Mouse (Mus musculus) left cerebral cortex, postnatal 36 days (tissue): ENCODE results near the gene Tuba3a. TPM values are rescaled to one million over a fixed set of nuclear protein-coding genes. Genes with fewer than 3 reads are reported as not detected.

Source experiments
- DNase-seq, 2 experiments: peaks; one replicate each; pipeline ENCODE4 v3.0.0; 2021 to 2022; ENCODE audit warnings: low spot score in 2 of 2, mixed read lengths in 1 of 2
- intact Hi-C: fragments of 180-260 bp; cut with DNase I; formaldehyde crosslinking; loops from one replicate; pipeline ENCODE4 v1.15.1; 2025
- total RNA-seq, 2 experiments: library from RNA; stranded (reverse); gene quantifications; 2 replicates each; pipeline ENCODE4 v1.2.3; 2021

Gene Tuba3a
- not detected for total RNA-seq

GRCm38 (mm10) chr6:125285890-125286289 is at the start of gene Tuba3a:
Gene Tuba3a, minus strand, starts transcription at chr6:125286042.
- no peak for DNase-seq
- intact Hi-C loops: loop anchor here (5.0 kb wide), 1 partner anchor 76 kb away; no protein-coding TSS in a partner anchor

DNA sequence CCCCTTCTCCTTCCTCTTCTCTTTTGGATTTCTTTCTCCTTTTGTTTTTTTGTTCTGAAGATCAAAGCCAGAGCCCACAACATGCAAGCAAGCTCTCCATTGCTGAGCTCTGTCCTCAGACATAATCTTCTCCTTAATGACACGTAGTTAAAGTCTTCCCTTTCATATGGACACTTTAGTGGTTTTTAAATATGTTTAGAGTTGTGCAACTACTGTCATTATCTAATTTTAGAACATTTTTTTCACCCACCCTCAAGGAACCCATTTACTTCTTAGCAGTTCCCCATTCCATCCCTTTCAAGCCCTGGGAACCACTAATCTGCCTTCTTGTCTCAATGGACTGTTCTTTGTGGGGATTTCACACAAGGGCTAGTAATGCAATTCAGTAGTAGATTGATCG is 48.5 kb upstream of the Tuba3a start:
- no peak for DNase-seq
- intact Hi-C loops: no loop called here

DNA sequence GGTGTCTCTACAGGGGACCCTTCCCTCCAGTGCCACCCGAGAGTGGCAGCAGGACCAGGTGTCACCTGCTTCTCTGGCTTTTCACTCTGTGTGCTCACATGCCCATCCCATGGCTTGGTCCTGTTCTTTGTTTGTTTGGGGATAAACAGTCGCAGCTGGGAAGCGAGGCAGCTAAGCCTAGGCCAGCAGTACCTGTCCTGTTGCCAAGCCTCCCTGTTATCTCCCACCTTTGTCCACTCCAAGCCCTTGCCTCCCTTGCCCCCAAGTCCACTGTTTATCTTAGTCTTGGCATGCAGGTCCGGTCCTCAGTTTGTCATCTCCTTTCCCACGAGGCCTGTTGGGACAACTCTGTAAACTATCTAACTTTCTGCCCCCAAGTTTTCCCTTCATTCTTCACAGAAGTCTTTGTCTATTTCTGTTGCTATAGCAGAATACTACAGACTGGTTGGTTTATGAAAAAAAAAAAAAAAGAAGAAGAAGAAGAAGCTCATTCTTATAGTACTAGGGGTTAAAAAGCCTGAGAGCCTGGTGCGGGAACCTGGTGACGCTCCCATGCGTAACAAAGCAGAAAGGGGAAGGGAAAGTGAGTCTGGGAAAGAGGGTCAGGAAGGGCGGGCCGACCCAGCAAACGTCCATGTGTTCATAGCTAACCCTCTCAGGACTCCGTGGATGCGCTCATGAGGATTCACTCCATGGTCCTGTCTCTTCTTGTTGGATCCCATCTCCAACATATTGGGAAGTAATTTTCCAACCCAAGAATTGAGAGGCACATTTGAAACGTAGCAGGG is 47.5 kb upstream of the Tuba3a start:
- DNase-seq: no peak
- intact Hi-C loops: no loop called here

DNA sequence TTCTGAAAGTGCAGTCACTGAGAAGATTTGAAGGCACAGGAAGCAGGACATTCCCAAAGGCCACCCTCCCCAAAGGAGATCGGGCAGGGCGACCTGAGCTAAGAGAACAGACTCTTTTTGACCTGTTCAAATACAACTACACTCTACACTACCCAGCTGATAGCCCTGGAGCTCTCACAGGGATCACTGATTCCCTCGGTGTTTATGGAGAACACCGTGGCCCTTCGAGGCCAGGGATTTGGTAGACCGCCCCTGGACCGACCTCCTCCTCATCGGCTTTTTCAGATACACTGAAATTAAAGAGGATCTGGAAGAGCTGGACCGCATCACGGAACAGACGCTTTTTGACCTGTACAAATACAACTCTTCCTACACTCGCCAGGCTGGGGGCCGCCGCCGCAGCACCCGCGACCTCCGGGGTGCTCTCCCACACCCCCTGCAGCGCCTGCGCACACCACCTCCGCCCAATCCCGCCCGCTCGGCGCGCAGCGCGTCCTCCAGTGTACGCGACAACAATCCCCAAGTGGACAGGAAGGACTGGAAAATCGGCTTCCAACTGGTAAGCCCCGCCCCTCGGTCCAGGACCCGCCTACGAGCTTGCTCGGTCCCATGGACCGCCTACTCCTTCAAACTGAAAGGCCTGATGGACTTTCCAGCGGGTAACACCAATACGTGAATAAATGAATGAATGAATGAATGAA is 44.9 kb upstream of the Tuba3a start:
- peak; percentile 60 to 65 for DNase-seq
- intact Hi-C loops: no loop called here

DNA sequence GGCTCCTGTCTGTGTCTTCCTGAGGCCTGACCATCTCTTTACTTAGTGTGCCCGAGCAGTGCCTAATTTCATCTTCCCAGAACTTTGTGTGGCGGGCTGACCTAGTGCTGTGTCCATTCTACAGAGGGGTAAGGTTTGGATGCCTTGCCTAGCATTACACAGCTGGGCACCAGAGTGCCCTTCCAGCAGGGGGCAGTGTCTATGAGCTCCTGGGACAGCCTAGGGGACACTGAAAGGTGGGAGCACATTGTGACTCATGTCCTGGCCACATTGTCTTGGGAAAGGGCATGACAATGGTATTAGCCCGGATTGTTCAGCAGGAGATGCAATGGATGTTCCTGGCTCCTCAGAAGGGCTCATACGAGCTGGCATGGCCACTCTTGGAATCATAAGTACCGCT is 42.4 kb upstream of the Tuba3a start:
- DNase-seq: no peak
- intact Hi-C loops: no loop called here

DNA sequence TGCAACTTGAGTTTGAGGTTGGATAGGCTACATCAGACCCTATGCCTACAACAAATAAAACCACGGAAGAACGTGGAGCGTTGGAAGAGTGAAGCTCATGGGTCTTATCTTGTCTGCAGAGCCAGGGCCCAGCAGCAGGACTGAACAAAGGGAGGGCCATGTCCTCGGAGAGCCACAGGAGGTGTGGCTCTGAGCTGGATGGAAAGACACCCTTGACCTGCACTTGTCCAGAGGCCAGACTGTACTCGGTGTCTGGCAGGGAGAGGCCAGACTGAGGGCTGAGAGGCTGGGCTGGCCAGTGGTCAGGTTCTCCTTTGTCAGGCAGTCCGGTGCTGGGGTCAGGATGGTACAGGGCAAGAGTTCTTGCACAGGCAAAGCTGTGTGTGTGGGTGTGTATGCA is 39.5 kb upstream of the Tuba3a start:
- intact Hi-C loops: no loop called here
- no peak for DNase-seq

DNA sequence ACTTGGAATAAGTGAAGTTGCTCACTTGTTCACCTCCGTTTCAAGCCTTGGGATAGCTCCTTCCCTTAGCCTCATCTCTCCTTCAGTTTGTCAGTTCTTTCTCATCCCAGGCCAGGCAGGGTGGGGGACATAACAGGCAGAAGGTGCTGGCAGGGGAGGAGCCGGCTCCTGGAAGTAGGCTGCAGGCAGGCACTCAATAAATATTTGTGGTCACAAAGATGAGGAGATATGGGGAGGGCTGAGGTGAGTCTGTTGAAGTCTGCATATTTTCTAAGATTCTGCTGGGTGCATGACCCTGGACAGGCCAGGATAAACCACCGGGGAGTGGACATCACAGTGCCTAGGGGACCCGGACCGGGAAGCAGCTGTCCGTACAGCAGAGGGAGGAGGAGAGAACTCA is 37.7 kb upstream of the Tuba3a start:
- DNase-seq: no peak
- intact Hi-C loops: no loop called here

GRCm38 (mm10) chr6:125322794-125323193 is 37.0 kb upstream of the Tuba3a start:
- no peak for DNase-seq
- intact Hi-C loops: no loop called here

GRCm38 (mm10) chr6:125321114-125321855 is 35.4 kb upstream of the Tuba3a start:
- intact Hi-C loops: no loop called here
- no peak for DNase-seq

DNA sequence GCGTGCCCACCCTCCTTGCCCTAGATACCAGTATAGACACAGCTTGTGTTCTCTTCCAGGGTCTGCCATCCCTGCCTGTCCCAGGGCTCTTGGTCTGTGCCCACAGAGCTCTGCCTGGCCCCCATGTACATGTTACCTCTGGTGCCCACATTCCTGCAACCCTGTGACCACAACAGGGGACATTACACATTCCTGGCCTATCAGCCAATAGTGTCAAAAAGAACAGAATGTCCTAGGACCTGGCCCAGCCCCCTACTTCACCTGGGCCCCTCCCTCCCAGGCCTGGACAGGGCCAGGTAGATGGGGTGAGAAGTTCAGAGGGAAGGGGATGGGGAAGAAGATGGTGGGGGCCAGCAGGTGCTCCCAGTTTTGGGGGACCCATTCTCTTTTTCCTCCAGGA is 34.5 kb upstream of the Tuba3a start, which contains the start of gene Scnn1a:
TSS of gene Scnn1a (plus strand) at position 337 of the 400 bp plus-strand sequence.
- intact Hi-C loops: no loop called here
- DNase-seq: no peak

DNA sequence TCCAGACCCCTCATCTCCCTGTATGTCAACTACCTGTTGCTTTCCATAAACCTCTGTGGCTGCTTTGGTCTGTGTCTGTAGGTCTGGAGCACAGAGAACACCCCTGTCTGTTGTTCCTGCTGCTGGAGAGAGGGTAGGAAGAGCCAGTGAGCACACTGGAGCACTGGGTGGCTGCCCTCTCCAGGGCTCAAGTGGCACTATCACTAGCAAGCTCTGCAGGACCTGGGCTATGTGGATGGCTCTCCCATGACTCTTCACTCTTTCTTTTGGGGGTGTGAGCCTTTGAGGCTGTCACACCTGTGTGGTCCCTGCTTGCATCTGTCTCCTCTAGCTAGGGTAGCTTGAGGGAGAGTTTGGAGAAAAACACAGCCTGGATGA is 34.1 kb upstream of the Tuba3a start:
- intact Hi-C loops: no loop called here
- no peak for DNase-seq

DNA sequence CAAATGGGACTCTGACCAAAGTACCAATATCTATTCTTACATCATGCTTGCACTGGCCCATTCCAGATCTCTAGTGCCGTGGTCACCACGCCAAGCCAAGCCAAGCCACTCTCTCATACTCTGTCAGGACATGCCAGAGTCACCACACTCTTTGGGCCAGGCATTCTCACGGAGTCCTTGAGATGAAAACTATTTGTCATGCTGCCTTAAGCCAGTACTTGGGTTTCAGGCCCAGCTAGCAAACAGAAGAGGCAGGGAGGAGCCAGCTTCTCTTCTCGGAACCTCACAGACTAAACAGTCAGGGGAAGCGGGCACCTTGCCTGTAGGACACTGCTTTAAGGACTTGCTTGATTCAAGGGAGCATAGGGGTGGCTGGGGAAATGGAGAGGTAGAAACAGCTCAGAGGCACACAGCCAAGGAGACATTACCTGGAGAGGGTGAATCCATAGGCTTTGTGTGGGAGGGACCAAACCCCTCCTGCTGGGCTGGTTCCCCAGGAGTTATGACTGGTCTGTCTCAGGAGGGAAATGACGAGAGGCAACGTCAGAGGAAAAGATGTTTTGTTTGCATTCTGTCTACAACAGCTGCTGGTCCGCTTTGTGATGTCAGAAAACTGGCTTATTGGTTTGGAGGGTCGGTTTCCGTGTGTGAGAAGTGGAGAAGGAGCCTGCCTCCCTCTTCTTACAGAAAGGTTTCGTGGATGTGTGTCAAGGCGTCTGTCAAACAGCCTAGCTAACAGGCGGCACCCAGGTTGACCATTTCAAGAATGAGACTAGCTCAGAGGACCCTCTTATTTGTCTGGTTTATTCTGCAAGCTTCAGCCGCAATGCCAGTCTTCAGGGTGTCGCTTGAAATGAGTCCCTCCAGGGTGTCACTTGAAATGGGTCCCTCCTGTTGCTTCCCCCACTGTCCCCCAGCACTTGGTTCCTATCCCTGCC is 33.4 kb upstream of the Tuba3a start:
- intact Hi-C loops: no loop called here
- DNase-seq: no peak

- intact Hi-C loops: no loop called here
- DNase-seq: no peak
These were observed 31.2 kb upstream of the Tuba3a start for GRCm38 (mm10) chr6:125317077-125317476.

GRCm38 (mm10) chr6:125314746-125315145 is 28.9 kb upstream of the Tuba3a start:
- no peak for DNase-seq
- intact Hi-C loops: no loop called here

DNA sequence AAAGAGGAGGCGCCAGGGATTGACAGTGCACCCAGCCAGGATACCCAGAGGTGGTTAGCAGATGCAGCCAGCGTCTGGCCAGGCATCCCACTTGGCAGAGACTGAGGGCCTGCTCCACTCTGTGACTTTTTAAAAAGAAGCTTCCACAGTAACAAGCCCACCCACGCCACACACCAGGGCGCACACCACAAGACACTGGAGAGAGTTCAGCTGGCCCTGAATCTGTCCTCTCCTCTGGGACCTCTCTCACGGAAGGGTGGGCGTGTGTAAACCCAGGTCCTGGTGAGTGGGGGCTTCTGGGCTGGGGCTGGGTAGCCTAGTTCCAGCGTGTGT is 28.4 kb upstream of the Tuba3a start:
- DNase-seq: no peak
- intact Hi-C loops: no loop called here

DNA sequence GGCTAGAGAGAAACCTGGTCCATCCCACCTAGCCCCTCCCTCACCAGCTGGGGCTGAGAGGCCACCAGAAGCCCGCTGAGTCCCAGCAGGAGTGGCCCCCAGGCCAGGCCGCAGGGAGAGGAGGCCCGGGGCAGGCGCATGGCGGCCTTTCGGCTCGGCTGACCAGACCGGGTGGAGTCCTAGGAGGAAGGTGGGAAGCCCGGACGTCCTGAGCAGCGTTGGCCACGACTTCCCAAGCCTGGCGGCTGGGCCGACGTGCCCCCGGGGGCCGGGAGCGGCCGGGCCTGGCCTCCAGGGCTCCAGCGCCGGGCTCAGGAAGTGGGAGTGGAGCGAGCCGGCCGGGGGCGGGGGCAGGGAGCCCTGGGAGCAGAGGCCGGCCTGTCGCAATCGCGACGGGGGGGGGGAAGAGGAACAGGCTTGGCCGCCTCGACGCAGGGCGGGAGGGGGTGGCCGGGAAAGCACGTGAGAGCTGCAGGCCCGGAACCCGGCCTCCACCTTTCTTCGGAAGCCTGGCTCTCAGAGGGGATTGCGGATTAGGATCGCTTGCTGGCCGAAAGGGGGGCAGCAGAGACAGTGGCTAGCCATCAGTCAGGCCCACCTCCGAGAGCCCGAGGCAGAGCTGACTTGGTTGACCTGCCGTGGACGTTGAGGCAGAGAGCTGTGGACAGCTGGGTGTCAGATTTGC is 27.8 kb upstream of the Tuba3a start, which contains the start of gene Ltbr:
TSS of gene Ltbr (minus strand) at position 340 of the 685 bp plus-strand sequence.
- intact Hi-C loops: no loop called here
- DNase-seq: peak; percentile 26 to 40

- no peak for DNase-seq
- intact Hi-C loops: no loop called here
These were observed 26.9 kb upstream of the Tuba3a start for GRCm38 (mm10) chr6:125312581-125313355.

GRCm38 (mm10) chr6:125312171-125312570 is 26.3 kb upstream of the Tuba3a start:
- intact Hi-C loops: no loop called here
- DNase-seq: no peak
